Mouse (Mus musculus): Measurements from ENCODE around the gene Prph.
"Not testable (repeated sequence)": the region's sequence is repeated elsewhere in the genome, so short reads cannot be mapped to it uniquely, and the experiment has no call there.

Gene Prph

DNA sequence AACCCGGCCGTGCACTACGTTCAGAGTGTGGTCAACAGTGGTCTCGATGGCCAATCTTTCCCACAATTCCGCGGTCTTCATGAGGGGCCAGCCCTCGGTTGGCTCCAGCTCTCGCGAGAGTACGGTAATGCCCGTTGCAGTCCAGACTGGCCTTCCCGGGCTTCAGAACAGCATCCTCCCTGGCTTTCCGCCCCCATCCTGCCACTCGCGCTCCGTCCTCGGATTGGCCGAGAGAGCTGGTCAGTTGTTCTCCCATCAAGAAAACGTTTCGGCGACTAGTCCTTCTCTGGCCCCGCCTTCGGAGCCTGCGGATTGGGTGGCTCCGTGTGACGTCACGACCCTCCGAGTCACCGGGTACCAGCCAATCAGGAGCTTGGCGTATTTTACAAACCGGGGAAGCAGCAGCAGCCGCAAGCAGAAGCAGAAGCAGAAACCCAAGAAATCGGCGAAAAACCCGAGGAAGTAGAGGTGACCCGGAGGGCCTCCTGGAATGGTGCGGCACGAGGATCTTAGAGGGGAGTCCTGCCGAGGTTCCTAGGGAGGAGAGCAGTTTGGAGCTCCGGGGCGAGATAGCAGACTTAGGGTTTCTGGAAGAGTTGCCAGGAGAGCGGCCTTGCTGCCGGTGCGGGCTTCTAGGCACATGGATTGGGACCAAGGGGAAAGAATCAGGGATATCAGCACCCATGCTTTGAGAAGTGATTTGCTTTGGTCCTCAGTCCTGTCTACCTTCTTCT, 19.8 kb downstream of the Prph start:
- peak; percentile 96 for DNase-seq (ENCODE audit: low read depth, low spot score)

DNA sequence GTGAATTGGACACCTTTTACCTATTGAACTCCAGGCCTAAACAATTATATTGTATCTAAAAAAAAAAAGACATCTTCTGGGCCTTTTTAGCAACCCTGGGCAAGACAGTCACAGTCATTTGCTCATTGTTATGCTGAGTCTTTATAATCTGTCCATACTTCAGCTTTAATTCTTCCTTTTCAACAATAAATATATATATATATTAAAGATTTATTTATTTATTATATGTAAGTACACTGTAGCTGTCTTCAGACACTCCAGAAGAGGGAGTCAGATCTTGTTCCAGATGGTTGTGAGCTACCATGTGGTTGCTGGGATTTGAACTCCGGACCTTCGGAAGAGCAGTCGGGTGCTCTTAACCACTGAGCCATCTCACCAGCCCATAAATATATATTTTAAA, 21.0 kb downstream of the Prph start:
- DNase-seq (ENCODE audit: low read depth, low spot score), result not testable (repeated sequence)

DNA sequence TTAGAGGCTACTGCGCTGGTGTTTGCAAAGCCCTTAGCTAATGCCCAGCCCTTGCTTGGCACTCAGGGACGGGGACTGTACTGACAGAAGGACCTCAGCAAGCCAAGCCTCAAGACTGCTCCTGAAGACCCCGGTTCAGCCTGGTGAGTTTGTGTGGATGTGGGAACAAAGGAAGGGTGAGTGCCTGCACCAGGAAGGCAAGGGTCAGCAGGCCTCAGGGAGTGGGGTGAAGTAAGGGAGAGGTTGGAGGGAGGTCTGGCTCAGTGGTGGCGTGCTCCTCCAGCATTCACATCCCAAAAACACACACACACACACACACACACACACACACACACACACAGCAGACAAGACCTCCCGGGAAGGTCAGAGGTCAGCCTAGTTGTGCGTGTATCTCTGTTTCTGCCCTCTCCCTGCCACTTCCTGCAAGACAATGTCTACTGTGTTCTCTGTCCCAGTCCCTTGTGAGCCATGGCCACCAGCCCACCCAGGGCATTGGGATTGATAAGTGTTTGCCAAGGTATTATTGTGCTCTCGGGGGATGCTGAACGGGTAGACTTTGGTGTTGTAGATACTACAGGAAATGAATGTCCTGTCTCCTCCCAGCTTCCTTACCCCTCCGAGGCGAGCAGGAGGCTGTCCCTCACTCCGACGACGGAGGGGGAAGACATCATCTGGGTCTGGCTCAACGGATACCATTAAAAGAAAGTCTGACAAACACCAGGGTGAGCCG, 23.4 kb downstream of the Prph start:
- no peak for DNase-seq (ENCODE audit: low read depth, low spot score)

DNA sequence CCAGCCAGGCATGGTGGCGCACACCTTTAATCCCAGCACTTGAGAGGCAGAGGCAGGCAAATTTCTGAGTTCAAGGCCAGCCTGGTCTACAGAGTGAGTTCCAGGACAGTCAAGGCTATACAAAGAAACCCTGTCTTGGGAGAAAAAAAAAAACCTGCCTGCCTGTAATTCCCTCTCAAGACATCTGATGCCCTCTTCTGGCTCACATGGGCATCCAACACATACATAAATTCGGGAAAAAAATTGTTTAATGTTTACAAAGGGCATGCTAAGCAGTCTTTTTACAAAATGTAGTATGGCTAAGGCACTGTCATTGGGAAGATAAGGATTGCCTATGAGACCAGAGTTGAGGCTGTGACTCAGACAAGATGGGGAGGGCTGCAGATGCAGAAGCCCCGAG, 24.8 kb downstream of the Prph start:
- DNase-seq (ENCODE audit: low read depth, low spot score), result no peak

DNA sequence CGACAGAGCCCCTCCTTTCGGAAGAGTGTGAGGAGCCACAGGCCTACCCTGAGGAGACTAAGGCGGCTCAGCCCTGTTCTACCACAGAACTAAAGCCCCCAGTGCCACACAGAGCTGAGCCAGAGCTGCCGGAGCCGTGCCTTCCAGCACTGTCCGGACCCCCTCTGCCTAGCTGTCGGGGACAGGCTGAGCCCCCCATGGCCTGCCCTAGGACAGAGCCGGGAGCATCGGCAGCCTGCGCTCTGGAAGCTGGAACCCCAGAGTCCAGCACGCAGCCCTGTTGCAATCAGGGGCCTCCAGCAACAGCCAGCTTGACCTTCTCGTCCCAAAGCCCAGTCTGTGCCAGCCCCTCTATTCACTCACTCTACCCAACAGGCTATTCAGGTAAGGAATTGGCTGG, 27.3 kb downstream of the Prph start:
- DNase-seq (ENCODE audit: low read depth, low spot score), result no peak

DNA sequence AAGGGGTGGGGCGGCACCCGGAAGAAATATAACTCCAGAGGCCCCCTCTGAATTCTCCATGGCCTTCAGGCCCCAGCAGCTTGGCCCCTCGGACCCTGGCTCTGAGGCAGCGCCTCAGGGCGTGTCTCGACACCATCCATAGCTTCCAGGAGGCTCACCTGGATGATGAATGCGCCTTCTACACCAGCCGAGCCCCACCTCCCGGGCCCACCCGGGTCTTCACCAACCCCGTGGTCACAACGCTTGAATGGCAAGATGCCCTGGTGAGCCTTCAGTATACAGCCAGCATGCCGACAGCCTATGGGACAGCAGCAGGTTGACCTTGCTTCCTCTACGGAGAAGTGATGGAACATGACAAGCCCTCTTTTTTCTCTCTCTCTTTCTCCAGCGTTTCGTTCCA, 27.9 kb downstream of the Prph start:
- no peak for DNase-seq (ENCODE audit: low read depth, low spot score)

GRCm38 (mm10) chr15:99083258-99083657, 28.3 kb downstream of the Prph start:
- peak; percentile 57 for DNase-seq (ENCODE audit: low read depth, low spot score)

DNA sequence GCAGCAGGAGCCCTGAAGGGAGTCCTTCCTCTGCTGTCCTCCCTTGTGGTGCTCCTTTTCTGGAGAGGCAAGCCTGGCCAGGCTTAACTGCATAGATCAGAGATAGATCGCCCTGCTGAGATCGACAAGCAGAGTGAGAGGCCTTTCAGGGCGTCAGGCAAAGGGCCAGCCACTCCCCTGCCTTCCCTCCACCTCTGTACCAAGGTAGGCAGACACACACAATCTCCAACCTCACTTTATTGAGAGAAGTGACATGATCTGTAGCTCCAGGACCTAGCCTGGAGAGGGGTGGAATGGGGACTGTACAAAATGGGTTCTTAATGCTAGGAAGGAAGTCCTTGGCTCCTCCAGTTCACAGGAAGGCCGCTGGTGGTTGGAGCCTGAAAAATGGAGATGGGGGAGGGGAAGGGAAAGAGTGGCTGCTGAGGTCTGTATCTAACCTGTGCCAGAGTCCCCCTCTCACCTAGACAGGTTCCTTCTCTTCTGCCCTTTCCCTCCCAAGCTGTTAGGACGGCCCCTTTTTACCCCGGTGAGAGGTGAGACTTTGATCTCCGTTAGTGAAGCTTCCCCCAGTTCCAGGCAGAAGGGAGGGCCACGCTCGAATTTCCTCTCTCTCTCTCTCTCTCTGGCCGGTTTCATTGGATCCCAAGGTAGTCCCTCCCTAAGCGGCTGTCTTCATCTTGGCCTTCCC, 29.0 kb downstream of the Prph start:
- peak; percentile 32 for DNase-seq (ENCODE audit: low read depth, low spot score)

DNA sequence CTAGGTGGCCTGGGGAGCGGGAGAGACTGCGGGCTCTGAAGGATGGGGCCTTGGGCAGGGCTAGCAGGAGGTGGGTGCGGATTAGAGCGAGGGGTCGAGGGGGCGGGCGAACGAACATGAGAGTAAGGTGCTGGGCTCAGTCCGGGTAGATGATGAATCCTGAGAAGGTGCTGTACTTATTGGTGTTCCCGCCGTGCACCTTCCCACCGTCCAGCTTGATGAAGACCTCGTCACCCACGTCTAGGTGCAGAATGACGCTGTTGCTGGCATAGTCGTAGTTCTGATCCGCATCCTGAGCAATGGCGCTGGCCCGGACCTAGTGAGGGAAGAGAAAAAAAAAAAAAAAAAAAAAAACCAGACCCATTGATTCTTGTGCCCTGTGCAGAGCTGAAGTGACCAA, 29.6 kb downstream of the Prph start:
- no peak for DNase-seq (ENCODE audit: low read depth, low spot score)

GRCm38 (mm10) chr15:99085997-99086396, 31.0 kb downstream of the Prph start:
- DNase-seq (ENCODE audit: low read depth, low spot score), result no peak

DNA sequence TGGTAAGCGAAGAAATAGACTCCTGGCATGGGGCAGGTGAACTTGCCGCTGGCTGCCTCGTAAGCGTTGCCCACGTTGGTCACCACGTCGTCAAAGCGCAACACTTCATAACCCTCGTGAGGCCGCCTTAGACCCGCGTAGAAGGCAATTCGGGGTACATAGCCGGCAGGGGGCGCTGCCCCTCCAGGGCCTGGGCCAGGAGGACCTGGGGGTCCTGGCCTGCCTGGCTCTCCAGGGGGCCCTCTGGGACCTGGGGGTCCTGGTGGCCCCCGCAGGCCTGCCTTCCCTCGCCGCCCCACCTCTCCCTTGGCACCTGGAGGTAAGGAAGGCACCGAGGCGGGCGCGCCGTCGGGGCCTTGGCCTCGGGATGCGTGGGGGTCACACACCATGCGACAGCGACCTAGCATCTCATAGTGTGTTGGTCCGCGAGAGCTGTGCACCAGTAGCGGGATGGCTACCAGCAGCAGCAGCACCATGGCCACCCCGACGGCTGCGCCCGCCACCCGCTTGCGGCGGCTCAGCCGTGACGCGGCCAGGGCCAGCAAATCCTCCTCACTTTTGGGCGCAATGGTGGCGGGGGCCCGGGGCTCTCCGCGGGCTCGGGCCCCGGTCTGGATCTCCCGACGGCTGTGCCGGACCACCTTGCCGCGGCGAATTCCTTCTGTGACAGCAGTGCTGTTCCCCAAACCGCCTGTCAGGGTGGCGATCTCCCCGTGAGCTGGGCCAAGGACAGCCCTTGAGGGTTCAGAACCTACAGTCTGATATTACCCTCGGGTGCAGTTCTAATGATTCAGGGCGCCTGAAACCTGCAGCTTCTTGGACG, 32.5 kb downstream of the Prph start, which contains the start of gene C1ql4:
Gene C1ql4 (minus strand): TSS at position 565 of the 823 bp plus-strand sequence.
- peak; percentile 66 for DNase-seq (ENCODE audit: low read depth, low spot score)

GRCm38 (mm10) chr15:99088292-99088691, 33.3 kb downstream of the Prph start:
- DNase-seq (ENCODE audit: low read depth, low spot score), result peak; percentile 84

- no peak for DNase-seq (ENCODE audit: low read depth, low spot score)
Measured at GRCm38 (mm10) chr15:99089069-99089468, 34.1 kb downstream of the Prph start.

DNA sequence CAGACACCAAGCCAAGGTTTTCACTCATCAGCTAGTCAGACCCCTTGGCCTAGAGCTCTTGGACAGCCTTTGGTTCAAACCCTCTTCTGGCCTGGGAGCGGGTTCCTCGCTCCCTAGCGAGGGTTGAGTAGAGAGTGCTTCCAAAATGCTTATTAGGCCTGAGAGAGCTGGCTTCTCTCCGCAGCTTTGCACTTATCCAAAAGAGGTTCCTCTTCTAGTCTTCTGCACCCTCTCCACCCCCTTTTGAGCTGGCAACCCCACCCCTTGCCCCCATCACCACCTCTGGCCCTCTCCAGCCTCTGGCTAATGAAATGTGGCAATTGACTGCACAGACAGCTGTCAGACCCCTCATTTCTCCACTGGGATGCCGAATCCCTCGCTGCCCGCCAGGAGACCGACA, 37.9 kb downstream of the Prph start, which contains the start of gene Dnajc22:
Gene Dnajc22 (plus strand): TSS at position 301 of the 400 bp plus-strand sequence.
- peak; percentile 39 for DNase-seq (ENCODE audit: low read depth, low spot score)

DNA sequence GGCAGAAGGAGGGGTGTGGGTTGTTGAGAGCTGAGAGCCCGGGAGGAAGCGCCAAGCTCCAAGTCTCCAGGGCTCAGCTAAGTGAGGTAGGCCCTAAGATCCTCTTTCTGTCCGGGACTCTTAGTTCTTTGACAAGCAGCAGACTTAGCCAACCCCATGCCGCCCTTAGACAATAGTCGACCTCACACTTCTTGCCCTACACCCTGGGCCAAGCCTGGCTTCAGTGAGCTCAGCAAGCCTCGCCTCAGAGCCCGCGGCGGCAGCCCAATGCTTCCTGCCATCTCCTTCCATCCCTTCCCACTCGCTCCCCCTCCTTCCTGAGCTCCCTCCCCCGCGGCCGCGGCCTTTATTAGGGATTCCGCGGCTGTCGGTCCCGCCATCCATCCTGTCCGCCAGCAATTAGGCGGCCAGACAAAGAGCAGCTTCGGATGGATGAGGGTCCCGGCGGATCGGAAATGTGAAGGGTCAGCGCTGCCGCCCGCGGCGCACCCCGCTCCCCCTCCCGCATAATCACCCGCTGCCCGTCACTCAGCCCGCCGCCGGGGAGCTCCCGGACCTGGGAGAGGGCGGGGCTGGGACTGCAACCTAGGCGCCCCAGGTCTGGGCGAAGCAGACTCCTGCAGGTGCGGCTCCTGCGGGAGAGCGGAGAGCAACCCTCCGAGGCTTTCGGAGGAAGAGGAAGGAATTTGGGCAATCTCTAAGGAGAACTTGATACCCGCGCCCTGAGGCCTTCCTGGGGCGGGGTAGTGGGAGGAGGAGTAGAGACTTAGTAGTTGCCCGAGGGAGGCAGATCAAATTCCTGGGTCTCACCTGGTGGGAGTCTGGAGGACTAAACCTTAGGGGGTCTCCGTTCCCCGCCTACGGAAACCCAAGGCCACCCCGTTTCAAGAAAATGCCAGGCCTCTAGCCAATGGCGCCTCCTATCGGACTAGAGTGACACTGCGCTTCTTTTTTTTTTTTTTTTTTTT, 38.6 kb downstream of the Prph start:
- DNase-seq (ENCODE audit: low read depth, low spot score), result peak; percentile 89

GRCm38 (mm10) chr15:99094631-99095270, 39.8 kb downstream of the Prph start:
- peak; percentile 73 for DNase-seq (ENCODE audit: low read depth, low spot score)

- no peak for DNase-seq (ENCODE audit: low read depth, low spot score)
Measured at GRCm38 (mm10) chr15:99095356-99095755, 40.4 kb downstream of the Prph start.

DNA sequence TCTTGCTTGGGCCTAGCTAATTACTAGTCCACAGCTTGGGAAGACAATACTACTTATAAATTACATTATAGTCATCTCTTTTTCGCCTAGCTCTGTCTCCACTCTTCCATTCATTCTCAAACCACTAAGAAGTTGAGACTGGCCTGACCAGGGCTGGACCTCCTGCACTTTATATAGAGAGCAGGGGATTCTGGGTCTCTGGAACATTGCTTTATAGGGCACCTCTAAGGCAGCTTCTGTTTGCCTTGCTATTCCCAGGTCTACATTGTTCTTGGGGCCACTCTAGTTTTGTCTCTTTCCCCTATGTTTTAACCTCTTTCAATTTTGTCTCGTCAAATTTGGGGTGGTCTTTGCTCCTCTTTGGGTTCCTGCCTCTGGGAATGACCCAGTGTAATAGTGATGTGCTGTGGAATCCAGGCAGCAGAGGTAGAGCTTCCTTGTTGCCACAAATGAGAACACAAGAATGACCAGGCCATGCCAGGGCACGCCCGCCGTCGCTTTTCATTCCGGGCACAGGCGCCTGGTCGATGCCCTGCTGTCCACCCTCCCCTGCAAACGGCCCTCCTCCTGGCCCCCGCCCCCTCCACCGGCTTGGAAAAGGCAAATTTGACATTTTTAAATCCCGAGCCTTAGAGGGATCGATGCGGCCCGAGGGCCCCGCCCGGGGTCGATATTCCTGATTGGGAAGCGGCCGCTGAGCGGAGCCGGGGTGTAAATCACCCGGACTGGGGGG, 41.3 kb downstream of the Prph start:
- DNase-seq (ENCODE audit: low read depth, low spot score), result no peak

- peak; percentile 49 for DNase-seq (ENCODE audit: low read depth, low spot score)
Measured at GRCm38 (mm10) chr15:99096831-99097500, 42.0 kb downstream of the Prph start.
